Mouse (Mus musculus) ZHBTc4 (cell line): ENCODE measurements around the gene Nt5c1a.

Experiments
- DNase-seq: peaks from one replicate; pipeline ENCODE4 v3.0.0-alpha.2; 2011; ENCODE audit warnings: low read depth, low spot score

The Nt5c1a gene

GRCm38 (mm10) chr4:123247147-123247880, 46.0 kb downstream of the Nt5c1a start:
- no peak for DNase-seq

- no peak for DNase-seq
These were observed 47.8 kb downstream of the Nt5c1a start for GRCm38 (mm10) chr4:123248971-123249567.

- no peak for DNase-seq
These were observed 50.9 kb downstream of the Nt5c1a start for GRCm38 (mm10) chr4:123252214-123252613.

- DNase-seq, result peak; percentile 70
These were observed 53.3 kb downstream of the Nt5c1a start for GRCm38 (mm10) chr4:123254617-123255016.

- DNase-seq, result no peak
These were observed 58.9 kb downstream of the Nt5c1a start for GRCm38 (mm10) chr4:123260071-123260746.

GRCm38 (mm10) chr4:123261721-123262401, 60.6 kb downstream of the Nt5c1a start, which contains the start of gene Pabpc4:
Gene Pabpc4 (plus strand): TSS chr4:123262351.
- DNase-seq, result no peak
